Mouse (Mus musculus): Measurements from ENCODE around the gene Gm28047. TPM values are rescaled to one million over a fixed set of nuclear protein-coding genes. Genes with fewer than 3 reads are reported as not detected.

Gene Gm28047
- total and polyA plus RNA-seq, 2 experiments from 2014 or later, result not detected

DNA sequence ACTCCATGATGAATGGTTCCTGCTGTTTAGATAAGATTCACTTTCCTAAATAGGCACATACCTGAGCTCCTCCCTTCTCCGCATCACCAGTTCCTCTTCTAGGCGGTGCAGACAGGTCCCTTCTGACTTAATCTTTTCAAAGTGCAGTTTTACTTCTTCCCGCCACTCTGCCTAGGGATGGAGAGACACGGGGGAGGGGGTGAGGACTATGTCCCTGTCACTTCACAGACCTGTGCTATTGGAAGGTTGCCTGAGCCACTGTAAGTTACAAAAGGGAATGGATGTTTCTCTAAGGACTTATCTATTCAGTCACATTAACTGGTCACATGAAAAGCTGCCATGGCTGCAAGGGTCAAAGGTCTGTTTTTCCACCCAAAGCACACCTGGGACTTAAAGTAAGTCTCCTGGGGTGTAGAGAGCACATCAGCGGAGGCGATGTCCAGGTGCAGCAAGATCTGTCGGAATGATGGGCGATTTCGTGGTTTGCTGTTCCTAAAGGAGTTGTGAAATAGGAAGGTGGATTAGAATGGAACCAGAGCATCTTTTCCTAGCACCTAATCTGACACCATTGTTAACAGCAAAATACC is 122.5 kb downstream of the Gm28047 start:
- ATAC-seq (ENCODE audit: insufficient read depth, low read depth), result no peak
- H3K4me1 ChIP-seq (ENCODE audit: control insufficient read depth, insufficient read depth), result no peaks in the 10 kb centered on the region
- no peak overlapping the region for H3K4me2 ChIP-seq (ENCODE audit: low read depth, low read length)
- H3K9me3 ChIP-seq (replicated peaks; ENCODE audit: control insufficient read depth, low read length), result no peaks in the 10 kb centered on the region
- peaks cover 70% of the 10 kb centered on the region for H3K36me3 ChIP-seq (replicated peaks; ENCODE audit: control insufficient read depth, insufficient read depth, low read length)
- no peak overlapping the region for H3K9ac ChIP-seq (replicated peaks; ENCODE audit: low read depth, low read length)
- no peaks in the 10 kb centered on the region for H3K27me3 ChIP-seq (ENCODE audit: control insufficient read depth, insufficient read depth, low read length)
- DNase-seq (ENCODE audit: low spot score), result no peak
- no peak for TF ChIP-seq CTCF (IDR thresholded peaks at IDR 0.05; ENCODE audit: low read depth)
- TF ChIP-seq EP300 (IDR thresholded peaks at IDR 0.05; ENCODE audit: low read depth), result no peak
- no peak overlapping the region for H3K4me3 ChIP-seq (ENCODE audit: low read depth, low read length)
- no peak overlapping the region for H3K27ac ChIP-seq (ENCODE audit: low read depth)
- 79% methylated on average over 9 of the region's 9 CpGs for WGBS

DNA sequence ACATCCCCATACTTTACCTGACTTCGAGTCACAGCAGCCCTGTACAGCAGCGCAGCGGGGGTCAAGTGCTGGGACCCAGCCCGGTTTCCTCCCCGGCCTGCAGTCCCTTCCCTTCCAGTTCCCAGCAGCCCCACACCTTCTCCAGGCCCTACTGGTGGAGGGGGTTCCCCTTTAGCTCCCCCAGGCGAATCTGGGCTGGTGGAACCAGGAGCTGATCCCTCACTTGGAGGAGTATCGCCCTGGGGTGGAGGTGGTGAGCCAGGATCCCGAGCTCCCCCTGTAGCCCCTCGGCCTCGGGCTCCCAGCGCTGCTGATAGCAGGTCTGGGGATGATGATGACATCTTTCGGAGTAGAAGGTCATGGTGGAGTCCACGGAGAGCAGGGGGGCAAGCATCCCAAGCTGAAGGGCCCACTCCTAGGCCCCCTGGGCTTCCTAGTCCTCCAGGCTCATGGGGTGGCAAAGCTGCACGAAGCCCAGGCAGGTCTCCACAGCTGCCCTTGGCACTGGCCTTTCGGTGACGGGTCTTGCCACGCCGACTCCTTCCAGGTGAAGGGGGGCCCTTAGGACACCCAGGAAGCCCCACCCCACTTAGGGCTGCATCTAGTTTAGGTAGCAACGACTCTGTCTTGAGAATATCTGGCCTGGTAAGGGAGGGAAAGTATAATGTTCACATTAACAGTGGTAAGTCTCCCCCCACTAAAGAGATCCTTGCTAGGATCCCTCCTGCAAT is 123.6 kb downstream of the Gm28047 start:
- WGBS, result 78% methylated on average over 19 of the region's 19 CpGs
- no peaks in the 10 kb centered on the region for H3K4me1 ChIP-seq (ENCODE audit: control insufficient read depth, insufficient read depth)
- no peak overlapping the region for H3K27ac ChIP-seq (ENCODE audit: low read depth)
- H3K9ac ChIP-seq (replicated peaks; ENCODE audit: low read depth, low read length), result no peak overlapping the region
- DNase-seq (ENCODE audit: low spot score), result no peak
- TF ChIP-seq CTCF (IDR thresholded peaks at IDR 0.05; ENCODE audit: low read depth), result no peak
- no peak for TF ChIP-seq EP300 (IDR thresholded peaks at IDR 0.05; ENCODE audit: low read depth)
- H3K4me3 ChIP-seq (ENCODE audit: low read depth, low read length), result no peak overlapping the region
- H3K9me3 ChIP-seq (replicated peaks; ENCODE audit: control insufficient read depth, low read length), result no peaks in the 10 kb centered on the region
- H3K36me3 ChIP-seq (replicated peaks; ENCODE audit: control insufficient read depth, insufficient read depth, low read length), result peaks cover 81% of the 10 kb centered on the region
- no peaks in the 10 kb centered on the region for H3K27me3 ChIP-seq (ENCODE audit: control insufficient read depth, insufficient read depth, low read length)
- no peak overlapping the region for H3K4me2 ChIP-seq (ENCODE audit: low read depth, low read length)
- ATAC-seq (ENCODE audit: insufficient read depth, low read depth), result no peak

DNA sequence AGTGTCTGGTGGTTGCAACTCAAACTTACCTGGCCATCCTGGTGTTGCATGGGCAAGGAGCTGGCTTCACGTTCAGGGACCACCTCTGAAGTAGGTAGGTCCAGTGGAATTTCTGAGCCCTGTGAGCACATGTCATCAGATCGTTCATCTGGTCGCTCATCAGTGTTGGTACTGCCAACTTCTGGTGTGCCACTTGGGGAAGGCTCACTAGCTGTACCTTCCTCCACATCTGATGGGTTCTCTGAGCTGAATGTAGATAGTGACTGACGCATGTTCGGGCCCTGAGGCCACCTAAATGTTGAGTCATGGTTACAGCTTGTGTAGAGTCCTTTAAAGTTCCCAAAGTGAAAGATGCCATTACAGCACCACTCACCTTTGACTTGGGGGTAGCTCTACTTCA is 124.4 kb downstream of the Gm28047 start:
- WGBS, result 79% methylated on average over 5 of the region's 5 CpGs
- Histone ChIP-seq H3K4me2 (ENCODE audit: low read depth, low read length) (no peak overlapping the region), H3K4me3 (ENCODE audit: low read depth, low read length) (no peak overlapping the region), H3K27me3 (ENCODE audit: control insufficient read depth, insufficient read depth, low read length) (no peaks in the 10 kb centered on the region), H3K36me3 (replicated peaks; ENCODE audit: control insufficient read depth, insufficient read depth, low read length) (peaks cover 86% of the 10 kb centered on the region), H3K9ac (replicated peaks; ENCODE audit: low read depth, low read length) (no peak overlapping the region), H3K9me3 (replicated peaks; ENCODE audit: control insufficient read depth, low read length) (no peaks in the 10 kb centered on the region), H3K4me1 (ENCODE audit: control insufficient read depth, insufficient read depth) (no peaks in the 10 kb centered on the region), H3K27ac (ENCODE audit: low read depth) (no peak overlapping the region)
- ATAC-seq (ENCODE audit: insufficient read depth, low read depth), result no peak
- DNase-seq (ENCODE audit: low spot score), result no peak
- TF ChIP-seq CTCF (IDR thresholded peaks at IDR 0.05; ENCODE audit: low read depth), result no peak
- TF ChIP-seq EP300 (IDR thresholded peaks at IDR 0.05; ENCODE audit: low read depth), result no peak

DNA sequence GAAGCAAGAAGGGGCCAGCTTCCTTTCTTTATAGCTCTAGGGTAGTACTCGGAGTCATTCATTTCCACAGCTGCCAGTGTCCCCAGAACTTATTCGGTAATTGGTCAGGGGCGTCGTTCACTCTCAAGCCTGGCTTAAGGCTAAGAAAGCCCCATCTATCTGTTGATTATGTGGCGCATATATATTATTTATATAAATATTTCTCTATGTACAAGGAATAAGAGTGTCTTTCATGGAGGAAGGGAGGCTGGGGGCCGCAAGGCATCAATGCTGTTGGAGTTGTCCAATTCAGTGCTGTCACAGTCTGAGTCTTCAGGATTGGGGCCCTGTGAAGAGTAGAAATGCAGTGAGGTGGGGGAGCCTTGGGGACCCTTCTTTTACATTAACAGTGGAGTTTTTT is 125.0 kb downstream of the Gm28047 start:
- 91% methylated on average over 6 of the region's 6 CpGs for WGBS

DNA sequence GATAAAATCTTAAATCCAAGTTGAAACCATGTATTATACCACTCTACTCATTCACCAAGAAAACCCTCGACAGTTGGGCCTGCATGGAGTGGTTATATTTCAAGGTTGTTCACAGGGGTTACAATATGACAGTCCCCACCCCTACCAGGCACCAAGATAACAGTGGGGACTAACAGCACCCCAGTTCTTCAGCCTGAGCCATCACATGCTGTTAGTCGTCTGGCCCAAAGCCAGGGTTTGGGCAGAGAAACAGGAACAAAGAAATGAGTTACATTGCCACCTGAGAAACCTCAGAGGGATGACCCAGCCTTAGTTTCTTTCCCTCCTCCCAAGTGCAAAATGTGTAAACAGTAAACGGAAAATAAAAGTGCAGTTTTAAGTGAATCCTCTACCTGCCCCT is 125.5 kb downstream of the Gm28047 start:
- no peaks in the 10 kb centered on the region for H3K27me3 ChIP-seq (ENCODE audit: control insufficient read depth, insufficient read depth, low read length)
- no peak overlapping the region for H3K9ac ChIP-seq (replicated peaks; ENCODE audit: low read depth, low read length)
- H3K27ac ChIP-seq (ENCODE audit: low read depth), result no peak overlapping the region
- peaks cover 94% of the 10 kb centered on the region for H3K36me3 ChIP-seq (replicated peaks; ENCODE audit: control insufficient read depth, insufficient read depth, low read length)
- H3K4me2 ChIP-seq (ENCODE audit: low read depth, low read length), result no peak overlapping the region
- DNase-seq (ENCODE audit: low spot score) (no peak), ATAC-seq (ENCODE audit: insufficient read depth, low read depth) (no peak)
- TF ChIP-seq CTCF (IDR thresholded peaks at IDR 0.05; ENCODE audit: low read depth) (no peak), EP300 (IDR thresholded peaks at IDR 0.05; ENCODE audit: low read depth) (no peak)
- WGBS, result 63% methylated on average over 3 of the region's 3 CpGs
- H3K4me3 ChIP-seq (ENCODE audit: low read depth, low read length), result no peak overlapping the region
- no peaks in the 10 kb centered on the region for H3K4me1 ChIP-seq (ENCODE audit: control insufficient read depth, insufficient read depth)
- no peaks in the 10 kb centered on the region for H3K9me3 ChIP-seq (replicated peaks; ENCODE audit: control insufficient read depth, low read length)

More for the DNA sequence above, 125.0 kb downstream of the Gm28047 start:
- Histone ChIP-seq H3K9ac (replicated peaks; ENCODE audit: low read depth, low read length) (no peak overlapping the region), H3K4me3 (ENCODE audit: low read depth, low read length) (no peak overlapping the region), H3K4me1 (ENCODE audit: control insufficient read depth, insufficient read depth) (no peaks in the 10 kb centered on the region), H3K4me2 (ENCODE audit: low read depth, low read length) (no peak overlapping the region), H3K27ac (ENCODE audit: low read depth) (no peak overlapping the region), H3K9me3 (replicated peaks; ENCODE audit: control insufficient read depth, low read length) (no peaks in the 10 kb centered on the region), H3K27me3 (ENCODE audit: control insufficient read depth, insufficient read depth, low read length) (no peaks in the 10 kb centered on the region), H3K36me3 (replicated peaks; ENCODE audit: control insufficient read depth, insufficient read depth, low read length) (peaks cover 93% of the 10 kb centered on the region)
- no peak for ATAC-seq (ENCODE audit: insufficient read depth, low read depth)
- TF ChIP-seq EP300 (IDR thresholded peaks at IDR 0.05; ENCODE audit: low read depth) (no peak), CTCF (IDR thresholded peaks at IDR 0.05; ENCODE audit: low read depth) (no peak)
- no peak for DNase-seq (ENCODE audit: low spot score)
